Mouse (Mus musculus) liver, adult 2 months (tissue): ENCODE data around the gene Wasf2. TPM values are rescaled to one million over a fixed set of nuclear protein-coding genes. Genes with fewer than 3 reads are reported as not detected.

Source experiments
- DNase-seq: peaks from one replicate; pipeline ENCODE4 v3.0.0-alpha.2; 2011; ENCODE audit warnings: low read depth, low spot score; ENCODE audit errors: extremely low read depth
- H3K27ac ChIP-seq: fragments of 200-500 bp; replicated peaks from 2 replicates; pipeline ENCODE4 v1.5.1; 2012; ENCODE audit warnings: low read depth, mild to moderate bottlenecking, control low read depth, inconsistent platforms, low read length; ENCODE audit not compliant: insufficient read depth
- H3K27me3 ChIP-seq: fragments of 200-500 bp; 2 replicates; pipeline ENCODE4 v1.6.1; 2012; ENCODE audit warnings: mild to moderate bottlenecking, moderate library complexity, low read length, inconsistent platforms; ENCODE audit not compliant: control insufficient read depth, insufficient read depth
- H3K36me3 ChIP-seq: fragments of 200-500 bp; 2 replicates; pipeline ENCODE4 v1.6.1; 2012; ENCODE audit warnings: low read length, inconsistent platforms; ENCODE audit not compliant: control insufficient read depth, insufficient read depth
- H3K4me1 ChIP-seq: fragments of 200-500 bp; 2 replicates; pipeline ENCODE4 v1.6.1; 2011; ENCODE audit warnings: low read length; ENCODE audit not compliant: control insufficient read depth, insufficient read depth
- H3K4me3 ChIP-seq: fragments of 200-500 bp; 2 replicates; pipeline ENCODE4 v1.5.1; 2011; ENCODE audit warnings: low read depth, mild to moderate bottlenecking, control low read depth, low read length, moderate library complexity; ENCODE audit not compliant: insufficient read depth
- H3K79me2 ChIP-seq: fragments of 200-500 bp; 2 replicates; pipeline ENCODE4 v1.6.1; 2012; ENCODE audit warnings: inconsistent platforms, mild to moderate bottlenecking, low read length, moderate library complexity; ENCODE audit not compliant: control insufficient read depth, insufficient read depth
- H3K9ac ChIP-seq: fragments of 200-500 bp; 2 replicates; pipeline ENCODE4 v1.6.1; 2012; ENCODE audit warnings: low read depth, mild to moderate bottlenecking, control low read depth, inconsistent platforms, low read length
- CTCF ChIP-seq: fragments of 200-500 bp; IDR thresholded peaks from 2 replicates; pipeline ENCODE4 v1.5.1; 2011; ENCODE audit warnings: low read depth, low read length, control low read depth
- POLR2A ChIP-seq: fragments of 200-500 bp; IDR thresholded peaks from 2 replicates; pipeline ENCODE4 v1.6.1; 2011; ENCODE audit warnings: low read length, control low read depth; ENCODE audit not compliant: insufficient read depth; ENCODE audit errors: extremely low read depth
- WGBS: fragments of 180-500 bp; shearing (Covaris S2); methylation state at CpG from one replicate; pipeline ENCODE4 v1.1.7; 2018; 5-methylcytosine and 5-hydroxymethylcytosine counted together
- polyA plus RNA-seq: library from polyadenylated mRNA; depleted of rRNA; stranded (reverse); fragments of >200 nt; gene quantifications from 2 replicates; pipeline ENCODE4 v1.2.3, GENCODE M21; 2012
- total RNA-seq: library from RNA; depleted of rRNA; stranded (reverse); fragments of >200 nt; gene quantifications from 2 replicates; pipeline ENCODE4 v1.2.3, GENCODE M21; 2014

The Wasf2 gene
- total and polyA plus RNA-seq, 2 experiments = 6.0 to 17.0 TPM

DNA sequence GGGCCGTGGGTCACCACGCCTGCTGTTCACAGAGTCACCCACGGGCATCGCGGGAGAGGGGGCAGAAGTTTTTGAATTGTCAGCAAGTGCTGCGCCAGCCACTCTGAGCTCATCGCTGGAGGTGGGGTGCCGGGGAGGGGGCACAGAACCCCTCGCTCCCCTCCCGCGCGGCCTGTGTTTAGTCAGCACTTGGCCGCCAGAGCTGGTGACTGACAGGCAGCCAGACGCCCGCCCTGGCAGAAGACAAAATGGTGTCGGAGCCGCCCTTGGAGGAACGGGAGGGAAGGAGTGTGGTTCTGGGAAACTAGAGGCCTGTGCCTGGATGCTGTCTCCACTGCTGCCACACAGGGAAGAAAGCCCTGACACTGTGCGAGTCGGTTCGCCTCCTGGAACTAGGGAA, 70.0 kb downstream of the Wasf2 start:
- WGBS = 74% methylated on average over 21 of the region's 21 CpGs
- Histone ChIP-seq H3K4me1 (no peaks in the 10 kb centered on the region), H3K27me3 (no peaks in the 10 kb centered on the region), H3K4me3 (no peak overlapping the region), H3K79me2 (no peaks in the 10 kb centered on the region), H3K27ac (no peak overlapping the region), H3K36me3 (peaks cover 3% of the 10 kb centered on the region; the same call in 1 of the 2 replicates), H3K9ac (no peak overlapping the region)
- no peak for DNase-seq
- TF ChIP-seq CTCF (no peak), POLR2A (no peak)

DNA sequence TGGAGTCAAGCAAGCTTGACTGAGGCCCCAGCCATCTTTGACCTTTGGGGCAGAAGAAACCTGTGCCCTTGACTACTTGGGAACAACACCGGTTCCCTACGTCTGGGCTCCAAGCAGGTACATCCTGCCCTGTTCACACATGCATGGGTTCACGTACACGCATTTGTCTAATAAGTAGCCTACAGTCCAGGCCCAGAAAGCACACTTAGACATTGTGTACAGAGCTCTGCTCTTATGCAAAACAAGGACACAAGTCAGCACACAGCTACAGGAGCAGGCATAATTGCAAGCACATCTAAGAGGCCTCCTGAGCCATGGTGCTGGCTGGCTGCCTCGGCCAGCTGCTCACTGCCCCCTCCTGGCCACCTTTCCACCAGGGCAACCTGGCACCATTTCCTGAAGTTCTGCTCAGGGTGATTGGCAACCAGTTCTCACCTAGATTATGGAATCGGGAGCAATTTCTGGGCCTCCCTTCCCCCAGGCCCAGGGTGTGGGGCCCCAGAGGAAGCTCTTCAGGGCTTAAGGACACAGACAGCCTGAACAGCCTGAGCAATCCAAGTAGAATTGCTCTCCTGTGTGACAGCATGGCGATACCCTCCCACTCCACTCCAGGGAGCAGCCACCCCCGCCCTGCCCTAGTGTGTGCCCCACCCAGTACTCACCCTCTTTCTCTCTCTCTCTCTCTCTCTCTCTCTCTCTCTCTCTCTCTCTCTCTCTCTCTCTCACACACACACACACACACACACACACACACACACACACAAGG, 70.9 kb downstream of the Wasf2 start:
- H3K27me3 ChIP-seq = no peaks in the 10 kb centered on the region
- no peaks in the 10 kb centered on the region for H3K36me3 ChIP-seq
- H3K4me3 ChIP-seq = no peak overlapping the region
- WGBS = 55% methylated on average over 8 of the region's 8 CpGs
- H3K27ac ChIP-seq = no peak overlapping the region
- H3K9ac ChIP-seq = no peak overlapping the region
- TF ChIP-seq CTCF = peak; percentile 92
- no peak for TF ChIP-seq POLR2A
- no peaks in the 10 kb centered on the region for H3K4me1 ChIP-seq
- no peaks in the 10 kb centered on the region for H3K79me2 ChIP-seq
- peak; percentile 65 for DNase-seq

DNA sequence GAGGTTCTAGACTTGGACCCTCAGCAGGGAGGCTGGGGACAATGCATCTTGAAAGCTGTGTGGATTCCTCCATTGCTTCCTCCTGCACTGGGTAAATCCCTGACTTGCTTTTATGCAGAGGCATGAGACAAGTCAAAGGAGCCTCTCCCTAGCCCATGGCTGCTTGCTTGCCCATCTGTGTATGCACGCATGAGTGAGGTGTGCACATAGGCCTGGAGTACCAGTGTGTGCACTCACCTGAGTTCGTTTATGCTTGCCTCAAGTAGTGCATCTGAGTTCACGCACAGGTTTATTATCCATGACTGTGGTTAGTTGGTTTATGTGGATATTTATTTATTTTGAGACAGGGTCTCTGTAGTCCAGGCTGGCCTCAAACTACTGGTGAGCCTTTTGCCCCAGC, 71.9 kb downstream of the Wasf2 start:
- Histone ChIP-seq H3K27ac (no peak overlapping the region), H3K9ac (no peak overlapping the region), H3K4me1 (no peaks in the 10 kb centered on the region), H3K36me3 (no peaks in the 10 kb centered on the region), H3K27me3 (no peaks in the 10 kb centered on the region), H3K79me2 (no peaks in the 10 kb centered on the region), H3K4me3 (no peak overlapping the region)
- no peak for DNase-seq
- TF ChIP-seq CTCF (no peak), POLR2A (no peak)
- WGBS = 93% methylated on average over 3 of the region's 3 CpGs

DNA sequence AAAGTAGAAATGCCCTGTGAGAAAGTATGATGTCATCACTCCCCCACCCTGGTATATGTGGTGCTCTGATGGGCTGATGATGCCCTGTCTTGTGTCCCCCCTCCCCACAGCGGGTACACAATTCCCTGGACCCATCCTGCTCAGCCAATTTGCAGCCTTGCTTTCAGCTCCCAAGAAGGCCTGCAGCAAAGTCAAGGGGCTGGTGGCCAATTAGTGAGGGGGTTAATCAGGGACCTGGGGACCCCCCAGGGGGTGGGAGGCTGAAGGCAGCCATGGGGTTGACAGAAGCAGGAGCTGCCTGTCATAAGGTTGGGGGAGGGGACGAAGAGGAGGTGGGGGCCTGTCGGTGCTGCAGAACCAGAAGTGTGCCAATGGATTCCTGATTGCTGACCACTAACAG, 73.3 kb downstream of the Wasf2 start:
- no peak for DNase-seq
- H3K4me1 ChIP-seq = no peaks in the 10 kb centered on the region
- H3K27me3 ChIP-seq = no peaks in the 10 kb centered on the region
- no peak overlapping the region for H3K9ac ChIP-seq
- no peak overlapping the region for H3K27ac ChIP-seq
- WGBS = 80% methylated on average over 3 of the region's 3 CpGs
- H3K36me3 ChIP-seq = no peaks in the 10 kb centered on the region
- no peaks in the 10 kb centered on the region for H3K79me2 ChIP-seq
- no peak for TF ChIP-seq CTCF
- no peak for TF ChIP-seq POLR2A
- no peak overlapping the region for H3K4me3 ChIP-seq

DNA sequence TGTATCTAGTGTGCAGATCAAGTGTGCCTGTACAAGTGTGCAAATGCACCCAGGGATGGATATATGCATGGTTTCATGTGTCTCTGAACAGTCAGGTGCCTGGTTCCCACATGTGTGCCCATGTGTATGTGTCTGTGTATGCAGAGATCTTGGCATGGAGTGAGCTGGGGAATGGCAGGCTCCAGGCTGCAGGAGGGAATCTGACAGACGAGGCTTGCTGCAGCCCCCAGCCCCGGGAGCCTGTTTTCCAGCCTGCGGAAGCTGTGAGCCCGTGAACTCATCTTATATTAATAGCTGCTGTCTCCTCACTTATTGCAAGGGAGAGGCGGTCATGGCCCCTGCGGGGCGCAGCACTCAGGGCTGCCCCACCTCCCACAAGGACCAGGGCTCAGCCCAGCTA, 74.1 kb downstream of the Wasf2 start:
- Histone ChIP-seq H3K27ac (no peak overlapping the region), H3K4me1 (no peaks in the 10 kb centered on the region), H3K27me3 (no peaks in the 10 kb centered on the region), H3K9ac (no peak overlapping the region), H3K36me3 (no peaks in the 10 kb centered on the region), H3K4me3 (no peak overlapping the region), H3K79me2 (no peaks in the 10 kb centered on the region)
- TF ChIP-seq CTCF (no peak), POLR2A (no peak)
- WGBS = 76% methylated on average over 7 of the region's 7 CpGs
- DNase-seq = no peak

DNA sequence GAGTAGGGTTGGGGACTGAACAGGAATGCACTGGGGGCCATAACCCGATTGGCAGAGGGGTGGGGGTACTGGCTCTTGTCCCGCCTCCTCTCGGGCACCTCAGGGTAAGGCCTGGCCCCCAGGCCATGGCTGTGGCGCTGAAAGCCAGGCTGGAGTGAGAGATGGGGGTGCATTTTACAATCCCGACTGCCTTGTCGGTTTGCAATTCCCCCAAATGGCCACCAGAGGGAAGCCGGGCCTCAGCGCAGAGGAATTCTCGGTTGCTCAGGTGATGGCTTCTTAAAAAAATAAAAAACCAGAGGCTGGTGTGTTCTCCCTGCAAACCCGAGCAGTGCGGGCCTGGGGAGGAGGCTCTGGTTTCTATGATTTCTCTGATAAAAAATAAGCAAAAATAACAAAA, 79.1 kb downstream of the Wasf2 start:
- Histone ChIP-seq H3K79me2 (no peaks in the 10 kb centered on the region), H3K4me1 (peaks cover 4% of the 10 kb centered on the region), H3K27me3 (no peaks in the 10 kb centered on the region; the same call in 1 of the 2 replicates), H3K9ac (no peak overlapping the region), H3K27ac (no peak overlapping the region), H3K36me3 (no peaks in the 10 kb centered on the region), H3K4me3 (no peak overlapping the region)
- peak; percentile 34 for DNase-seq
- WGBS = 6% methylated on average over 11 of the region's 11 CpGs
- TF ChIP-seq CTCF = peak; percentile 90
- no peak for TF ChIP-seq POLR2A
